Mouse (Mus musculus) heart, embryonic 10.5 days (tissue): Measurements from ENCODE around the gene Lect2. TPM values are rescaled to one million over a fixed set of nuclear protein-coding genes. Genes with fewer than 3 reads are reported as not detected.

ENCODE experiments used
- polyA plus RNA-seq: library from polyadenylated mRNA; unstranded; fragments of >200 nt; fragmentation: Nextera tagmentation; extraction: Ambion mirVana; gene quantifications from 2 replicates; pipeline ENCODE4 v1.2.1, GENCODE M21; 2016

Lect2 gene
- polyA plus RNA-seq, 1 experiment from 2014 or later = 8.8 TPM

Other genes starting within 250 kb of the Lect2 start
- gene Gm3045, start 121.9 kb downstream of the Lect2 start, polyA plus RNA-seq = not detected in 2 replicates
- 0.05 TPM in 1 of 2 replicates, not detected in the other for gene Slc25a48, start 110.1 kb downstream of the Lect2 start, polyA plus RNA-seq
- gene Il9, start 66.3 kb downstream of the Lect2 start, polyA plus RNA-seq = not detected in 2 replicates
- gene Fbxl21, start 26.0 kb downstream of the Lect2 start, polyA plus RNA-seq = 1.1 TPM in 2 replicates
- gene Tgfbi, start 61.0 kb upstream of the Lect2 start, polyA plus RNA-seq = 50.4 and 66.2 TPM in 2 replicates
- 20.7 and 23.0 TPM in 2 replicates for gene Smad5, start 154.5 kb upstream of the Lect2 start, polyA plus RNA-seq
- gene Gm45623, start 205.3 kb upstream of the Lect2 start, polyA plus RNA-seq = 0.49 and 0.67 TPM in 2 replicates